ENCODE assay signal across 16 mouse cellular contexts in the genomic region with DNA sequence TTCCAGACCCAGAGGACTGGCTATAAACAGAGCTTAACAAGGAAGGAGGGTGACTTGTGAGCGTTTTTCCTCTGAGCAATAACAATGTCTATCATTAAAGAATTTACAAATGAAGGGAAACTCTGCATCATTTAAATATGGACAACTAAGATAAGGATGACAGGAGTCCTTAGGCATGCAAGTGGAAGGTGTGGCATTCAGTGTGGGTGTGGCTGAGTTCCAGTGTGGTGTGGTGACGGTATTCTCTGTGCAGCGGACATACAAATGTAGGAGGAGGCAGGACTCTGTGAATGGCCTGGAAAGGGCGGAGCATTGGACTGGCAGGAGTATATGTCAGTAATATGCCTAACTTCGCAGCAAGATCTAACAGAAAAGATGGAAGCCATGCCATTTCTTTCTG. TPM values are rescaled to one million over a fixed set of nuclear protein-coding genes. Genes with fewer than 3 reads are reported as not detected.
DNase-seq lines count a peak whose midpoint lies in the region; ATAC-seq and TF ChIP-seq lines count a peak whose summit lies in the region.
"Had no signal": no experiment of that assay in that cellular context is flagged by ENCODE, and none has a peak within 500 bp of the region (broad histone marks: within the 10 kb centered on the region; RNA-seq: fewer than 3 reads in every experiment).

No protein-coding gene starts in this region.

- H3K9ac ChIP-seq in lung, embryonic 15.5 days = no peak overlapping the region
- H3K9ac ChIP-seq: forebrain, embryonic 12.5 days; heart, embryonic 13.5 days had no signal

- intact Hi-C loops in heart, postnatal 25 days (cut with DNase I) = no loop called here

- no peaks in the 10 kb centered on the region for H3K36me3 ChIP-seq in C2C12 (ENCODE audit: control insufficient read depth, insufficient read depth)
- no peaks in the 10 kb centered on the region for H3K36me3 ChIP-seq in lung, embryonic 15.5 days
- H3K36me3 ChIP-seq: forebrain, embryonic 12.5 days; heart, embryonic 13.5 days had no signal

- peak; percentile 74; the same call in 1 of the 2 replicates for ATAC-seq in lung, embryonic 15.5 days (ENCODE audit: borderline replicate concordance, extremely low read depth, low FRiP score, low TSS enrichment)

- no peaks in the 10 kb centered on the region for H3K4me1 ChIP-seq in embryonic fibroblast, embryonic 13.5 days (ENCODE audit: control insufficient read depth, insufficient read depth, low read length)
- peaks cover 5% of the 10 kb centered on the region; the same call in 1 of the 2 replicates for H3K4me1 ChIP-seq in lung, embryonic 15.5 days
- H3K4me1 ChIP-seq: forebrain, embryonic 12.5 days had no signal

- TF ChIP-seq CTCF in C2C12 (IDR thresholded peaks at IDR 0.05; ENCODE audit: control insufficient read depth, insufficient read depth, insufficient read length) = no peak
- TF ChIP-seq CTCF in embryonic fibroblast, embryonic 13.5 days (IDR thresholded peaks at IDR 0.05; ENCODE audit: borderline replicate concordance, insufficient read depth, low read length) = no peak

- H3K27me3 ChIP-seq in C2C12 (ENCODE audit: control insufficient read depth, insufficient read depth, insufficient read length) = no peaks in the 10 kb centered on the region
- H3K27me3 ChIP-seq in lung, embryonic 15.5 days = no peaks in the 10 kb centered on the region
- H3K27me3 ChIP-seq: forebrain, embryonic 12.5 days; heart, embryonic 13.5 days had no signal

- H3K4me2 ChIP-seq in lung, embryonic 15.5 days = no peak overlapping the region
- H3K4me2 ChIP-seq: forebrain, embryonic 12.5 days; heart, embryonic 13.5 days had no signal

- DNase-seq in heart, adult 8-10 months (ENCODE audit: low spot score) = peak; percentile 28
- DNase-seq in heart, postnatal 25 days (ENCODE audit: low spot score) = no peak
- no peak for DNase-seq in embryo, embryonic 11 days
- no peak for DNase-seq in cerebellum, adult 11-12 months
- no peak for DNase-seq in ovary, postnatal 14 days (ENCODE audit: low spot score)
- DNase-seq: adrenal gland, adult 8-10 months; cerebellum, postnatal 36 days; layer of hippocampus, adult 9-11 months; right cerebral cortex, adult 18-20 months; thymus, adult 18-20 months had no signal

- H3K79me2 ChIP-seq in C2C12 (ENCODE audit: control insufficient read depth, insufficient read depth) = no peaks in the 10 kb centered on the region

- H3K4me3 ChIP-seq in C2C12 (ENCODE audit: insufficient read depth, poor library complexity, severe bottlenecking) = no peak overlapping the region
- H3K4me3 ChIP-seq in embryonic fibroblast, embryonic 13.5 days (ENCODE audit: insufficient read depth, low read length) = no peak overlapping the region
- H3K4me3 ChIP-seq in lung, embryonic 15.5 days = no peak overlapping the region
- H3K4me3 ChIP-seq: forebrain, embryonic 12.5 days; heart, embryonic 13.5 days had no signal

- H3K79me3 ChIP-seq in C2C12 (ENCODE audit: low read depth) = no peaks in the 10 kb centered on the region

- H3ac ChIP-seq in C2C12 (ENCODE audit: control insufficient read depth, insufficient read length, low read depth) = no peak overlapping the region

- 50% methylated on average over 5 of the region's 5 CpGs for WGBS in lung, embryonic 15.5 days

- TF ChIP-seq POLR2A in embryonic fibroblast, embryonic 13.5 days (IDR thresholded peaks at IDR 0.05; ENCODE audit: low read depth, low read length) = no peak

- peak overlapping the region; percentile 87; the same call in 1 of the 2 replicates for H3K27ac ChIP-seq in embryonic fibroblast, embryonic 13.5 days (ENCODE audit: insufficient read depth, low read length)
- peak overlapping the region; percentile 67 for H3K27ac ChIP-seq in lung, embryonic 15.5 days
- H3K27ac ChIP-seq: forebrain, embryonic 12.5 days; heart, embryonic 13.5 days; macrophage had no signal

- no peaks in the 10 kb centered on the region for H3K9me3 ChIP-seq in lung, embryonic 15.5 days
- H3K9me3 ChIP-seq: forebrain, embryonic 12.5 days; heart, embryonic 13.5 days had no signal

TF ChIP-seq in C2C12, 6 proteins besides CTCF, POLR2A, EP300 and RAD21:
- TF ChIP-seq MYOG (IDR thresholded peaks at IDR 0.05; ENCODE audit: control insufficient read depth, extremely low read depth, insufficient read length) = no peak
- TF ChIP-seq FOSL1 (IDR thresholded peaks at IDR 0.05; ENCODE audit: insufficient read depth, low read length, poor library complexity, severe bottlenecking) = peak; percentile 58
- TF ChIP-seq MYOD1 (IDR thresholded peaks at IDR 0.05; ENCODE audit: control insufficient read depth, insufficient read length, low read depth) = no peak
- TF ChIP-seq USF1 (IDR thresholded peaks at IDR 0.05; ENCODE audit: low read depth) = no peak
- TF ChIP-seq CEBPB (IDR thresholded peaks at IDR 0.05; ENCODE audit: low read depth) = no peak
- peak; percentile 22 for TF ChIP-seq MAX (IDR thresholded peaks at IDR 0.05)

RNA-seq across cellular contexts. Expression of a gene that starts 24.3 kb away (rescaled TPM):
- total RNA-seq in heart, adult 8-10 months (2022) = 10 to 100 TPM; 68.2 to 83.8 (median 76.8) TPM
- total RNA-seq in heart, postnatal 25 days (2021) = 10 to 100 TPM; 93.1 to 99.1 TPM
- polyA plus RNA-seq in C2C12 (2012; fragmentation: generic; extraction: Trizol) = 963 TPM
- polyA plus RNA-seq in embryonic fibroblast, embryonic 13.5 days (2011; ENCODE audit: insufficient read length, low read depth, missing spikeins) = 123 and 314 TPM in 2 replicates
- 96.9 and 100.0 TPM in 2 replicates for polyA plus RNA-seq in lung, embryonic 15.5 days (2015; fragmentation: Nextera tagmentation; extraction: Ambion mirVana)
- polyA plus RNA-seq: macrophage had no signal
